Mouse (Mus musculus) hindbrain, postnatal 0 days (tissue): ENCODE data around the gene Ints12. TPM values are rescaled to one million over a fixed set of nuclear protein-coding genes. Genes with fewer than 3 reads are reported as not detected.

ENCODE experiments used
- ATAC-seq: fragments of 200-750 bp; cut with Nextera tagmentation; 2 replicates; pipeline ENCODE4 v1.8.0; 2017; ENCODE audit warnings: mild to moderate bottlenecking, moderate TSS enrichment, moderate library complexity
- DNase-seq: peaks from one replicate; pipeline ENCODE4 v3.0.0-alpha.2; 2015; ENCODE audit warnings: low spot score
- H3K27ac ChIP-seq: fragments of 300-500 bp; sonication (generic); 2 replicates; pipeline ENCODE4 v1.5.1; 2014; ENCODE audit warnings: mild to moderate bottlenecking
- H3K27me3 ChIP-seq: fragments of 300-500 bp; sonication (generic); 2 replicates; pipeline ENCODE4 v1.6.1; 2014; ENCODE audit warnings: low read length, mixed read lengths; ENCODE audit not compliant: insufficient read depth
- H3K36me3 ChIP-seq: fragments of 300-500 bp; sonication (generic); 2 replicates; pipeline ENCODE4 v1.6.1; 2014; ENCODE audit warnings: low read length, mixed read lengths; ENCODE audit not compliant: insufficient read depth
- H3K4me1 ChIP-seq: fragments of 300-500 bp; sonication (generic); 2 replicates; pipeline ENCODE4 v1.6.1; 2014; ENCODE audit warnings: antibody characterized with exemption, low read length, mixed read lengths; ENCODE audit not compliant: insufficient read depth
- H3K4me2 ChIP-seq: fragments of 300-500 bp; sonication (generic); 2 replicates; pipeline ENCODE4 v1.6.1; 2014; ENCODE audit warnings: low read depth, mild to moderate bottlenecking, low read length, moderate library complexity, mixed read lengths
- H3K4me3 ChIP-seq: fragments of 300-500 bp; sonication (generic); 2 replicates; pipeline ENCODE4 v1.5.1; 2014; ENCODE audit warnings: low read length
- H3K9ac ChIP-seq: fragments of 300-500 bp; sonication (generic); replicated peaks from 2 replicates; pipeline ENCODE4 v1.6.1; 2014; ENCODE audit warnings: mild to moderate bottlenecking, low read length, moderate library complexity, mixed read lengths
- H3K9me3 ChIP-seq: fragments of 300-500 bp; sonication (generic); 2 replicates; pipeline ENCODE4 v1.6.1; 2016; ENCODE audit warnings: low read length, mixed read lengths
- CTCF ChIP-seq: IDR thresholded peaks from 2 replicates; pipeline ENCODE4 v1.5.1; 2016; ENCODE audit warnings: antibody characterized with exemption, control low read depth, low read depth
- WGBS: fragments of 180-500 bp; shearing (Covaris S2); extraction: QIAGEN DNeasy Blood & Tissue Kit; methylation state at CpG from one replicate; pipeline ENCODE4 v1.1.7; 2014; 5-methylcytosine and 5-hydroxymethylcytosine counted together
- polyA plus RNA-seq: library from polyadenylated mRNA; unstranded; fragments of >200 nt; fragmentation: Nextera tagmentation; extraction: Ambion mirVana; gene quantifications from 2 replicates; pipeline ENCODE4 v1.2.1, GENCODE M21; 2015
- total RNA-seq: library from RNA; depleted of rRNA; stranded (reverse); fragments of >200 nt; gene quantifications from 2 replicates; pipeline ENCODE4 v1.2.3, GENCODE M21; 2014; rRNA removed

Gene Ints12
- 10.0 and 12.8 TPM in 2 replicates for total RNA-seq
- polyA plus RNA-seq = 9.6 and 10.2 TPM in 2 replicates

GRCm38 (mm10) chr3:133091664-133092273 lies at the start of gene Ints12, which contains the start of gene Gstcd:
Gene Ints12 (plus strand): TSS chr3:133091840.
Gene Gstcd (minus strand): TSS chr3:133092033.
- Histone ChIP-seq H3K9ac (peak within 1 kb of the TSS; percentile 74), H3K4me2 (peak within 1 kb of the TSS; percentile 77), H3K36me3 (no peaks in the 10 kb centered on the region), H3K27me3 (no peaks in the 10 kb centered on the region), H3K27ac (peak within 1 kb of the TSS; percentile 96), H3K9me3 (no peaks in the 10 kb centered on the region), H3K4me1 (peaks cover 10% of the 10 kb centered on the region), H3K4me3 (peak within 1 kb of the TSS; percentile 70)
- TF ChIP-seq CTCF = no peak
- ATAC-seq (peak; percentile 99), DNase-seq (peak; percentile 99)
- WGBS = 2% methylated on average over 52 of the region's 53 CpGs

DNA sequence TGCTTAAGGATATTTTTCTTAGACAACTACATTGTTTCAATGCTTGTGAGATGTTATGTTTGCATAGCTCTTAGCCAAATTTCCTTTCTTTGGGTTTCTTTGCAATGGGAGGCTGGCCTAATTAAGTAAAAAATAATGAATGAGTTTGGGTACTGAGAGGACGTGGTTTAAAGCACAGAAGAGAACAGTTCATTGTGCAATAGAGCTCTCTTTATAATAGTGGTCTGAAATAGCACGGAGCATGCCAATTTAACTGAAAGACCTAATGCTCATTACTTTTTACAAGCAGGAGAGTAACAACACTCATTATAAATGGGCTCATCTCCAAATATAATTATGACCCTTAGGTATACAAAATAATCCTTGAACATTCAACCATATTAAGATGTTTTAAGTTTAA lies 39.6 kb upstream of the Ints12 start:
- ATAC-seq (no peak), DNase-seq (no peak)
- H3K36me3 ChIP-seq = no peaks in the 10 kb centered on the region
- 48% methylated on average over 2 of the region's 2 CpGs for WGBS
- no peaks in the 10 kb centered on the region for H3K4me1 ChIP-seq
- no peak overlapping the region for H3K4me2 ChIP-seq
- TF ChIP-seq CTCF = no peak
- no peaks in the 10 kb centered on the region for H3K9me3 ChIP-seq
- H3K27ac ChIP-seq = no peak overlapping the region
- no peaks in the 10 kb centered on the region for H3K27me3 ChIP-seq
- H3K9ac ChIP-seq = no peak overlapping the region
- no peak overlapping the region for H3K4me3 ChIP-seq

GRCm38 (mm10) chr3:133075560-133075959 lies 16.1 kb upstream of the Ints12 start:
- 97% methylated on average over 10 of the region's 10 CpGs for WGBS
- H3K27ac ChIP-seq = no peak overlapping the region
- no peak overlapping the region for H3K4me2 ChIP-seq
- DNase-seq (no peak), ATAC-seq (no peak)
- no peaks in the 10 kb centered on the region for H3K27me3 ChIP-seq
- no peak overlapping the region for H3K4me3 ChIP-seq
- no peak overlapping the region for H3K9ac ChIP-seq
- no peaks in the 10 kb centered on the region for H3K4me1 ChIP-seq
- no peaks in the 10 kb centered on the region for H3K9me3 ChIP-seq
- H3K36me3 ChIP-seq = peaks cover 2% of the 10 kb centered on the region; the same call in 1 of the 2 replicates
- no peak for TF ChIP-seq CTCF

DNA sequence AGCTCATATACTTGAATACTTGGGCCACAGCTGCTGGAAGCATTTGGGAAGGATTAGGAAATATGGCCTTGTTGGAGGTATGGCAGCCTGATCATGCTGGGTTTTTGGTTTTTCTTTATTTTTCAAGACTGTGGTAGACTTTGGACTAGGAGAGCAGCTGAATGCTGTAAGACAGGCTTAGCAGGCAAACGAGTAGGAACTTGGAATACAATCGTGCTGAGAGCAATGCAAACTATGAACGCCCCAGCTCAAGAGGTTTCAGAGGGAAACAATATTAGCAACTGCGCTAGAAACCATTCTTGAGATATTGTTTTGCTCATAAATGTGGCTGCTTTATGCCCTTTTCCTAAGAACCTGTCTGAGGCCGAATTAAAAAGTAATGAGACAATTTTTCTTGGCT lies 8.9 kb upstream of the Ints12 start:
- no peak for DNase-seq
- Histone ChIP-seq H3K9me3 (no peaks in the 10 kb centered on the region), H3K4me3 (no peak overlapping the region), H3K4me2 (no peak overlapping the region), H3K4me1 (no peaks in the 10 kb centered on the region), H3K9ac (no peak overlapping the region), H3K36me3 (peaks cover 15% of the 10 kb centered on the region; the same call in 1 of the 2 replicates), H3K27ac (no peak overlapping the region), H3K27me3 (no peaks in the 10 kb centered on the region)
- WGBS = 91% methylated on average over 5 of the region's 5 CpGs
- ATAC-seq = no peak
- TF ChIP-seq CTCF = no peak

GRCm38 (mm10) chr3:133085858-133086257 lies 5.8 kb upstream of the Ints12 start:
- DNase-seq (peak; percentile 77), ATAC-seq (peak; percentile 80)
- no peak overlapping the region for H3K4me3 ChIP-seq
- 57% methylated on average over 3 of the region's 3 CpGs for WGBS
- H3K36me3 ChIP-seq = peaks cover 15% of the 10 kb centered on the region; the same call in 1 of the 2 replicates
- H3K9me3 ChIP-seq = no peaks in the 10 kb centered on the region
- peaks cover 3% of the 10 kb centered on the region; the same call in 1 of the 2 replicates for H3K4me1 ChIP-seq
- no peak overlapping the region for H3K4me2 ChIP-seq
- H3K27me3 ChIP-seq = no peaks in the 10 kb centered on the region
- no peak overlapping the region for H3K27ac ChIP-seq
- H3K9ac ChIP-seq = no peak overlapping the region
- peak; percentile 64 for TF ChIP-seq CTCF

DNA sequence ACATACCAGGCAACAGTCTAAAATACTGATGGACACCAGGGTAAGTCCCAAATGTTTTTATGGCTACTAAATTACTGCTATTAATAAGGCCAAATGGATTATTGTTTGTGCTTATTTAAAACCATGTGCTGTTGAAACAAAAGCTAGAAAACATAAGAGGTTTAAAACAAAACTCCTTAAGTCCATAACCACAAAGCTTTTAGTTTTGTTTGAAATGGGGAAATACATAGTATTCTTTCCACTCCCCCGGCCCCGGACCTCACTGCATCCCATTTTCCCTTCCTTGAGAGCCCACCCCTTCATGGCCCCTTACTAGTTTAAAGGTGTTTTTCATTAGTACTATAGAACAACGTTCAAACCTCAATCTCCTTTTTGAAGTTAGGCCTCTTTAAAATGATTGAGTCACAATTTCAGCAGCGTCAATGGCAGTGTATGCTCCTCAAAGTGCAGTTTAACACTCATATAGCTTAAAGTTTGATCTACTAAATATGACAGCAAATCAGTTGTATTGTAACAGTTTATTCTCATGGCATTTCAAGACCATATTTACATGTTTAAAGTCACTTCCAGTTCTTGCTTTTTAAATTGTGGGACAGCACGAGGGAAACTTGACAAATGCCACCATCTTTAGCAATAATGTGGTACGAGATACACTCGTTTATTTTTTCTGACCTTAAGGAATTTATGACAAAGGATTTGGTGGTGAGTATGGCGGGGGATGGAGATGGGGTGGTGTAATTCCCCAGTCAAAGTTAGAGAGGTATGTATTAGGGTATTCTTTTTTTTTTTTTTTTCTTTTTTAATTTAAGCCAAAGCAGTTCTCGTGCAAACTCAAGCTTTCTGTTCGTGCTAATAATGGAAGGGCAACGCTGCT lies 1.2 kb upstream of the Ints12 start:
- ATAC-seq (no peak), DNase-seq (no peak)
- Histone ChIP-seq H3K27ac (peak overlapping the region; percentile 96; the same call in 1 of the 2 replicates), H3K9ac (peak overlapping the region; percentile 74), H3K4me3 (peak overlapping the region; percentile 70), H3K36me3 (no peaks in the 10 kb centered on the region), H3K27me3 (no peaks in the 10 kb centered on the region), H3K9me3 (no peaks in the 10 kb centered on the region), H3K4me1 (peaks cover 10% of the 10 kb centered on the region), H3K4me2 (peak overlapping the region; percentile 77)
- WGBS = 8% methylated on average over 11 of the region's 11 CpGs
- no peak for TF ChIP-seq CTCF
